18 mouse cellular contexts compared by ENCODE assay signal in genomic region chr2:165525609-165526008, GRCm38 (mm10). TPM values are rescaled to one million over a fixed set of nuclear protein-coding genes. Genes with fewer than 3 reads are reported as not detected.
DNase-seq lines count a peak whose midpoint lies in the region; ATAC-seq and TF ChIP-seq lines count a peak whose summit lies in the region.
"Had no signal": no experiment of that assay in that cellular context is flagged by ENCODE, and none has a peak within 500 bp of the region (broad histone marks: within the 10 kb centered on the region; RNA-seq: fewer than 3 reads in every experiment).

No protein-coding gene starts in this region.

- no peak overlapping the region for H3K4me3 ChIP-seq in forebrain, embryonic 14.5 days (ENCODE audit: low read depth, low read length)
- H3K4me3 ChIP-seq in forebrain, embryonic 11.5 days (ENCODE audit: low read depth, low read length) = no peak overlapping the region
- no peak overlapping the region for H3K4me3 ChIP-seq in kidney, postnatal 0 days (replicated peaks; ENCODE audit: low read depth, low read length)
- H3K4me3 ChIP-seq in midbrain, postnatal 0 days (ENCODE audit: low read depth, low read length) = no peak overlapping the region
- H3K4me3 ChIP-seq in midbrain, embryonic 10.5 days = no peak overlapping the region
- no peak overlapping the region for H3K4me3 ChIP-seq in cortical plate, adult 2 months (ENCODE audit: insufficient read depth, low read length)
- H3K4me3 ChIP-seq: forebrain, embryonic 13.5 days; heart, embryonic 15.5 days had no signal

- H3K9ac ChIP-seq in forebrain, embryonic 14.5 days (ENCODE audit: low read length) = no peak overlapping the region
- H3K9ac ChIP-seq in forebrain, embryonic 11.5 days (ENCODE audit: low read length) = no peak overlapping the region
- H3K9ac ChIP-seq in kidney, postnatal 0 days (ENCODE audit: low read depth, low read length) = no peak overlapping the region
- no peak overlapping the region for H3K9ac ChIP-seq in midbrain, postnatal 0 days (replicated peaks; ENCODE audit: low read length, poor library complexity, severe bottlenecking)
- H3K9ac ChIP-seq: forebrain, embryonic 13.5 days; heart, embryonic 15.5 days had no signal

- no peak overlapping the region for H3K4me2 ChIP-seq in forebrain, embryonic 14.5 days (ENCODE audit: low read length)
- H3K4me2 ChIP-seq in forebrain, embryonic 11.5 days (ENCODE audit: low read depth, low read length, severe bottlenecking) = no peak overlapping the region
- H3K4me2 ChIP-seq in kidney, postnatal 0 days (ENCODE audit: low read length) = no peak overlapping the region
- no peak overlapping the region for H3K4me2 ChIP-seq in midbrain, postnatal 0 days (ENCODE audit: low read depth, low read length, poor library complexity, severe bottlenecking)
- H3K4me2 ChIP-seq: forebrain, embryonic 13.5 days; heart, embryonic 15.5 days; liver, embryonic 11.5 days had no signal

- WGBS in forebrain, embryonic 14.5 days = 48% methylated on average over 4 of the region's 4 CpGs
- WGBS in forebrain, embryonic 11.5 days = 65% methylated on average over 4 of the region's 4 CpGs
- 59% methylated on average over 4 of the region's 4 CpGs for WGBS in kidney, postnatal 0 days
- WGBS in midbrain, postnatal 0 days = 60% methylated on average over 4 of the region's 4 CpGs
- WGBS in midbrain, embryonic 10.5 days = 61% methylated on average over 4 of the region's 4 CpGs

- H3K9me3 ChIP-seq in forebrain, embryonic 14.5 days (replicated peaks; ENCODE audit: control insufficient read depth, low read length) = no peaks in the 10 kb centered on the region
- H3K9me3 ChIP-seq in forebrain, embryonic 11.5 days (ENCODE audit: control insufficient read depth, low read length) = no peaks in the 10 kb centered on the region
- no peaks in the 10 kb centered on the region for H3K9me3 ChIP-seq in kidney, postnatal 0 days (replicated peaks; ENCODE audit: low read length)
- no peaks in the 10 kb centered on the region for H3K9me3 ChIP-seq in midbrain, postnatal 0 days (ENCODE audit: low read length)
- H3K9me3 ChIP-seq in midbrain, embryonic 10.5 days (replicated peaks) = no peaks in the 10 kb centered on the region
- H3K9me3 ChIP-seq: heart, embryonic 15.5 days had no signal

- no peaks in the 10 kb centered on the region for H3K4me1 ChIP-seq in forebrain, embryonic 14.5 days (ENCODE audit: control insufficient read depth, insufficient read depth, low read length)
- H3K4me1 ChIP-seq in forebrain, embryonic 11.5 days (replicated peaks; ENCODE audit: control insufficient read depth, insufficient read depth, low read length) = no peaks in the 10 kb centered on the region
- H3K4me1 ChIP-seq in kidney, postnatal 0 days (replicated peaks; ENCODE audit: insufficient read depth, low read length) = no peaks in the 10 kb centered on the region
- no peaks in the 10 kb centered on the region for H3K4me1 ChIP-seq in midbrain, postnatal 0 days (ENCODE audit: insufficient read depth, low read length)
- H3K4me1 ChIP-seq in midbrain, embryonic 10.5 days = peaks cover 13% of the 10 kb centered on the region
- H3K4me1 ChIP-seq in cortical plate, adult 2 months (ENCODE audit: control insufficient read depth, insufficient read depth, low read length) = no peaks in the 10 kb centered on the region
- H3K4me1 ChIP-seq: forebrain, embryonic 13.5 days; heart, embryonic 15.5 days had no signal

- H3K27ac ChIP-seq in forebrain, embryonic 14.5 days (ENCODE audit: low read depth, low read length) = no peak overlapping the region
- no peak overlapping the region for H3K27ac ChIP-seq in forebrain, embryonic 11.5 days (ENCODE audit: low read depth, low read length)
- no peak overlapping the region for H3K27ac ChIP-seq in kidney, postnatal 0 days
- H3K27ac ChIP-seq in midbrain, postnatal 0 days (ENCODE audit: low read depth, low read length) = no peak overlapping the region
- H3K27ac ChIP-seq in midbrain, embryonic 10.5 days (replicated peaks) = no peak overlapping the region
- no peak overlapping the region for H3K27ac ChIP-seq in cortical plate, adult 2 months (ENCODE audit: insufficient read depth, low read length)
- H3K27ac ChIP-seq: forebrain, embryonic 13.5 days; heart, embryonic 15.5 days had no signal

- H3K36me3 ChIP-seq in forebrain, embryonic 14.5 days (ENCODE audit: control insufficient read depth, insufficient read depth, low read length) = no peaks in the 10 kb centered on the region
- no peaks in the 10 kb centered on the region for H3K36me3 ChIP-seq in forebrain, embryonic 11.5 days (ENCODE audit: control insufficient read depth, insufficient read depth, low read length)
- no peaks in the 10 kb centered on the region for H3K36me3 ChIP-seq in kidney, postnatal 0 days (ENCODE audit: insufficient read depth, low read length)
- H3K36me3 ChIP-seq in midbrain, postnatal 0 days (ENCODE audit: insufficient read depth, low read length) = no peaks in the 10 kb centered on the region
- no peaks in the 10 kb centered on the region for H3K36me3 ChIP-seq in midbrain, embryonic 10.5 days
- H3K36me3 ChIP-seq: heart, embryonic 15.5 days had no signal

- H3K27me3 ChIP-seq in forebrain, embryonic 14.5 days (replicated peaks; ENCODE audit: control insufficient read depth, insufficient read depth, low read length) = no peaks in the 10 kb centered on the region
- no peaks in the 10 kb centered on the region for H3K27me3 ChIP-seq in forebrain, embryonic 11.5 days (ENCODE audit: control insufficient read depth, insufficient read depth, low read length)
- H3K27me3 ChIP-seq in kidney, postnatal 0 days (ENCODE audit: insufficient read depth, low read length) = no peaks in the 10 kb centered on the region
- no peaks in the 10 kb centered on the region for H3K27me3 ChIP-seq in midbrain, postnatal 0 days (ENCODE audit: insufficient read depth, low read length)
- no peaks in the 10 kb centered on the region for H3K27me3 ChIP-seq in midbrain, embryonic 10.5 days (ENCODE audit: low read depth, poor library complexity, severe bottlenecking)
- H3K27me3 ChIP-seq: forebrain, embryonic 13.5 days had no signal

- no peak for TF ChIP-seq POLR2A in cortical plate, adult 2 months (IDR thresholded peaks at IDR 0.05; ENCODE audit: extremely low read depth, insufficient read depth, low read length)

- peak; percentile 44 for TF ChIP-seq CTCF in kidney, postnatal 0 days (IDR thresholded peaks at IDR 0.05; ENCODE audit: low read depth)
- TF ChIP-seq CTCF in midbrain, postnatal 0 days (IDR thresholded peaks at IDR 0.05) = peak; percentile 60
- peak; percentile 28; the same call in 1 of the 2 replicates for TF ChIP-seq CTCF in cortical plate, adult 2 months (IDR thresholded peaks at IDR 0.05; ENCODE audit: extremely low read depth, insufficient read depth, low read length)

- DNase-seq in forebrain, embryonic 14.5 days (ENCODE audit: low spot score) = peak; percentile 27
- no peak for DNase-seq in forebrain, embryonic 11.5 days (ENCODE audit: low spot score)
- peak; percentile 32 for DNase-seq in kidney, postnatal 0 days (ENCODE audit: low spot score)
- no peak for DNase-seq in kidney, adult 8-10 months
- DNase-seq in midbrain, postnatal 0 days (ENCODE audit: low spot score) = no peak
- DNase-seq in midbrain, embryonic 10.5 days (ENCODE audit: low spot score) = no peak
- DNase-seq in c-Kit-positive CD71-positive TER-119-positive erythroid progenitor cells, embryonic 14.5 days (ENCODE audit: low spot score) = no peak
- DNase-seq: heart, adult 11 months; kidney, adult 11 months; lung, adult 2 months; right cerebral cortex, adult 18-20 months had no signal

- no peak for ATAC-seq in forebrain, embryonic 14.5 days
- no peak for ATAC-seq in forebrain, embryonic 11.5 days (replicated peaks; ENCODE audit: low FRiP score)
- no peak for ATAC-seq in kidney, postnatal 0 days (replicated peaks; ENCODE audit: low FRiP score, low read depth)
- ATAC-seq in midbrain, postnatal 0 days (ENCODE audit: low FRiP score) = no peak
- ATAC-seq: forebrain, embryonic 13.5 days had no signal

RNA-seq across cellular contexts. Expression of gene Slc2a10, which starts 22.0 kb away (rescaled TPM):
- 1.2 and 1.8 TPM in 2 replicates for polyA plus RNA-seq in forebrain, embryonic 14.5 days (2014; fragmentation: Nextera tagmentation; extraction: Ambion mirVana)
- 4.2 TPM in 2 replicates for polyA plus RNA-seq in forebrain, embryonic 11.5 days (2014; fragmentation: Nextera tagmentation; extraction: Ambion mirVana)
- polyA plus RNA-seq in kidney, postnatal 0 days (2015; fragmentation: Nextera tagmentation; extraction: Ambion mirVana) = 3.2 and 4.3 TPM in 2 replicates
- 1.8 and 1.9 TPM in 2 replicates for total RNA-seq in midbrain, postnatal 0 days (2014; rRNA removed)
- 2.5 and 2.6 TPM in 2 replicates for polyA plus RNA-seq in midbrain, postnatal 0 days (2015; fragmentation: Nextera tagmentation; extraction: Ambion mirVana)
- polyA plus RNA-seq in midbrain, embryonic 10.5 days (2016; fragmentation: Nextera tagmentation; extraction: Ambion mirVana) = 4.0 and 4.4 TPM in 2 replicates
- polyA plus RNA-seq in cortical plate, adult 2 months (2012; rRNA removed) = 1.4 and 1.7 TPM in 2 replicates
- total RNA-seq: megakaryocyte, adult 5-6 weeks; MEL had no signal

RNA-seq across cellular contexts. Expression of gene Trp53rka, which starts 32.5 kb away (rescaled TPM):
- 37.0 and 45.0 TPM in 2 replicates for polyA plus RNA-seq in forebrain, embryonic 14.5 days (2014; fragmentation: Nextera tagmentation; extraction: Ambion mirVana)
- polyA plus RNA-seq in forebrain, embryonic 11.5 days (2014; fragmentation: Nextera tagmentation; extraction: Ambion mirVana) = 53.1 and 58.9 TPM in 2 replicates
- 27.2 and 27.5 TPM in 2 replicates for polyA plus RNA-seq in kidney, postnatal 0 days (2015; fragmentation: Nextera tagmentation; extraction: Ambion mirVana)
- 37.1 and 54.9 TPM in 2 replicates for total RNA-seq in midbrain, postnatal 0 days (2014; rRNA removed)
- polyA plus RNA-seq in midbrain, postnatal 0 days (2015; fragmentation: Nextera tagmentation; extraction: Ambion mirVana) = 37.0 and 40.3 TPM in 2 replicates
- polyA plus RNA-seq in midbrain, embryonic 10.5 days (2016; fragmentation: Nextera tagmentation; extraction: Ambion mirVana) = 53.2 and 56.9 TPM in 2 replicates
- 25.2 and 26.5 TPM in 2 replicates for polyA plus RNA-seq in cortical plate, adult 2 months (2012; rRNA removed)

RNA-seq across cellular contexts. Expression of gene Slc13a3, which starts 52.6 kb away (rescaled TPM):
- polyA plus RNA-seq in forebrain, embryonic 14.5 days (2014; fragmentation: Nextera tagmentation; extraction: Ambion mirVana) = 5.8 and 8.6 TPM in 2 replicates
- polyA plus RNA-seq in forebrain, embryonic 11.5 days (2014; fragmentation: Nextera tagmentation; extraction: Ambion mirVana) = 1.9 and 2.5 TPM in 2 replicates
- 8.3 and 9.7 TPM in 2 replicates for polyA plus RNA-seq in kidney, postnatal 0 days (2015; fragmentation: Nextera tagmentation; extraction: Ambion mirVana)
- total RNA-seq in midbrain, postnatal 0 days (2014; rRNA removed) = 25.5 and 32.1 TPM in 2 replicates
- 17.4 and 20.3 TPM in 2 replicates for polyA plus RNA-seq in midbrain, postnatal 0 days (2015; fragmentation: Nextera tagmentation; extraction: Ambion mirVana)
- polyA plus RNA-seq in midbrain, embryonic 10.5 days (2016; fragmentation: Nextera tagmentation; extraction: Ambion mirVana) = 0.48 and 1.3 TPM in 2 replicates
- polyA plus RNA-seq in cortical plate, adult 2 months (2012; rRNA removed) = 14.0 and 16.0 TPM in 2 replicates
- total RNA-seq: hematopoietic stem cell, adult 5-6 weeks; MEL had no signal

Comparison
In these comparisons a context has a peak if more than half of its experiments do, and no peak if none do; other contexts are left out.
1. DNase-seq: peak in forebrain, embryonic 14.5 days (single experiment) and kidney, postnatal 0 days (single experiment); none in forebrain, embryonic 11.5 days (single experiment), kidney, adult 8-10 months (0 of 2), midbrain, postnatal 0 days (single experiment), midbrain, embryonic 10.5 days (single experiment) and c-Kit-positive CD71-positive TER-119-positive erythroid progenitor cells, embryonic 14.5 days (single experiment).
2. Peak in every context shown above with its lines, with median percentiles within 50 percentile points of each other: CTCF ChIP-seq.